Mouse (Mus musculus) G1E (cell line): ENCODE results near the gene Abcg1. TPM values are rescaled to one million over a fixed set of nuclear protein-coding genes. Genes with fewer than 3 reads are reported as not detected.

Experiments
- ATAC-seq: 2 replicates; pipeline ENCODE4 v1.8.0; 2016; ENCODE audit warnings: mild to moderate bottlenecking; ENCODE audit not compliant: insufficient number of reproducible peaks, poor library complexity, low FRiP score, severe bottlenecking; ENCODE audit errors: extremely low read depth
- DNase-seq: peaks from one replicate; pipeline ENCODE4 v3.0.0; 2012; ENCODE audit warnings: low spot score
- H3K27me3 ChIP-seq: 2 replicates; pipeline ENCODE4 v1.6.1; 2012; ENCODE audit warnings: mild to moderate bottlenecking, low read length, inconsistent platforms; ENCODE audit not compliant: insufficient read depth
- H3K36me3 ChIP-seq: replicated peaks from 2 replicates; pipeline ENCODE3; 2012; ENCODE audit warnings: mild to moderate bottlenecking, inconsistent platforms
- H3K4me1 ChIP-seq: 2 replicates; pipeline ENCODE4 v1.6.1; 2012; ENCODE audit warnings: low read depth, low read length, inconsistent platforms, mixed read lengths; ENCODE audit not compliant: insufficient read depth
- H3K4me3 ChIP-seq: 2 replicates; pipeline ENCODE4 v1.5.1; 2012; ENCODE audit warnings: low read depth, mild to moderate bottlenecking, inconsistent platforms, low read length, moderate library complexity, mixed read lengths
- H3K9me3 ChIP-seq: replicated peaks from 2 replicates; pipeline ENCODE4 v1.6.1; 2012; ENCODE audit warnings: inconsistent platforms
- CTCF ChIP-seq: IDR thresholded peaks from 2 replicates; pipeline ENCODE4 v1.5.1; 2012; ENCODE audit warnings: low read depth, low read length, inconsistent platforms, mixed read lengths
- GATA1 ChIP-seq: IDR thresholded peaks from 2 replicates; pipeline ENCODE4 v1.6.1; 2012; ENCODE audit warnings: borderline replicate concordance, low read length, inconsistent platforms, mixed read lengths
- GATA2 ChIP-seq: IDR thresholded peaks from 2 replicates; pipeline ENCODE4 v1.6.1; 2012; ENCODE audit warnings: low read depth, low read length, inconsistent platforms, borderline replicate concordance
- POLR2AphosphoS5 ChIP-seq: IDR thresholded peaks from 2 replicates; pipeline ENCODE4 v1.6.1; 2012; ENCODE audit warnings: low read depth, low read length, inconsistent platforms; ENCODE audit not compliant: insufficient replicate concordance
- TAL1 ChIP-seq: conservative IDR thresholded peaks from 2 replicates; pipeline ENCODE4 v1.6.1; 2012; ENCODE audit warnings: low read depth, low read length, inconsistent platforms, mixed read lengths
- polyA plus RNA-seq: library from polyadenylated mRNA; stranded (reverse); fragments of >175 nt; gene quantifications from 2 replicates; pipeline ENCODE4 v1.2.3, GENCODE M21; 2012
- total RNA-seq, 2 experiments: library from RNA; stranded (forward) in 1 of 2; stranded (reverse) in 1 of 2; fragments of 200-1000 nt in 1 of 2; fragments of >200 nt in 1 of 2; fragmentation: Nextera tagmentation in 1 of 2; gene quantifications; 2 replicates each; pipeline ENCODE4 v1.2.3; 2014 to 2017

The Abcg1 gene
- total and polyA plus RNA-seq, 3 experiments, result 0.05 TPM; not detected in 2

- H3K27me3 ChIP-seq, result no peaks in the 10 kb centered on the region
- H3K4me1 ChIP-seq, result no peaks in the 10 kb centered on the region
- H3K4me3 ChIP-seq, result no peak overlapping the region
- no peaks in the 10 kb centered on the region for H3K36me3 ChIP-seq
- no peak for TF ChIP-seq GATA2
- TF ChIP-seq TAL1, result no peak
- no peak for TF ChIP-seq POLR2AphosphoS5
- TF ChIP-seq GATA1, result no peak
- no peak for TF ChIP-seq CTCF
- no peak for DNase-seq
- no peak for ATAC-seq
- peaks cover 88% of the 10 kb centered on the region for H3K9me3 ChIP-seq
These were observed 11.6 kb downstream of the Abcg1 start for GRCm38 (mm10) chr17:31069121-31069520.

DNA sequence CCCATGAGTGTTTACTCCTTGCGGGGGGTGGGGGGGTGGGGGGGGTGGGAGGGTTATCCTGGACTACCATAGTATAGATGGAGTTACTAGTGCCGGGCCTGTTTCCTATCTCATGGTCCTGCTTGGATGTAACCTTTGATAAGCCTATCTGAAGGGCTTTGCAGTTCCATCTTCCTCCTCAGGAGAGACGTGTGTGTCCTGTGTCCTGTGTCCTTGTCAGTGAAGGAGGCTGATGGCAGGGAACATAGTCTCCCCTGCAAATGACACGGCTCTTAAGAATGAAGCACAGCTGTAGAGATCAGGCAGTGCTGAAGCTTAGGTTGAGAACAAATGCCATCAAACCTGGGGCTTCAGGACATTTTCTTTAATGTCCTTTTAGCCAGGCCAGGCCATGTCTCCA is 12.4 kb downstream of the Abcg1 start:
- ATAC-seq (no peak), DNase-seq (no peak)
- Histone ChIP-seq H3K36me3 (no peaks in the 10 kb centered on the region), H3K4me3 (no peak overlapping the region), H3K4me1 (no peaks in the 10 kb centered on the region), H3K27me3 (no peaks in the 10 kb centered on the region), H3K9me3 (peaks cover 85% of the 10 kb centered on the region)
- TF ChIP-seq CTCF (no peak), POLR2AphosphoS5 (no peak), TAL1 (no peak), GATA1 (no peak), GATA2 (no peak)

DNA sequence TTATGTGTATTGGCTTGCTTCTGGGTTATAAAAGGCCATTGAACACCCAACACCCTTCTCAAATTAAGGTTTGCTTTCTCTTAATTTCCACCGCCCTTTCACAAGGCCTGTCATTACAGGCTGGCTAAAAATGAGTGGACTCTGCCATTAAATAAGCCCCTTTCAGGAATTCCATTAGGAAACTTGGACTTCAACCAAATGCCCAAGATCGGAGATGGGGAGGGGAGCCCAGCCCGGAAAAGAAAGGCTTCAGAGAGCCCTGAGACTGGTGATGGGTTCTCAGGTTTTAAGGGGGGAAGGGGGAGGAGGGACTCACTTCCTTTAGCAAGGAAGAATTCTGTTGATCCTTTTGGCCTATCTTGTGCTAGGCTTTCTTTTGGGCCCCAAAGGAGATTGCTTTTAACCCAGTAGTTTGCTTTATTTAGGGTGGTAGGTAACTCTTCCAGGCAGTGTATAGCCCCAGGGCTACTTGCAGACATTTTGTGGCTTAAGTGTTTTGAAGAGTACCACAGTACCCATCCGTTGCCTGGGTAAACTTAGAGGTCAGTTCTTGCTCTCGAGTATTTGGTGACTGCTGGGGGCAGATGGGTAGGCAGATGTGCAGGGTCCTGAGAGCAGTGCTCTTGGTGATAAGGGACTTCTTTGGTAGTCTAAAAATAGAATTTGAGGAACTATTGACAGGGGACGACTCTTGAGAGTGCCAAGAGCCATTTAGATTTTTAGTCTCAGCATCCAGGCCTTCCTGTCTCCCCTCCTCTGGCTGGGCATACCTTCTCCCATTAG is 13.1 kb downstream of the Abcg1 start:
- no peak for ATAC-seq
- no peak for DNase-seq
- peaks cover 84% of the 10 kb centered on the region for H3K9me3 ChIP-seq
- no peak overlapping the region for H3K4me3 ChIP-seq
- no peaks in the 10 kb centered on the region for H3K4me1 ChIP-seq
- H3K36me3 ChIP-seq, result no peaks in the 10 kb centered on the region
- no peaks in the 10 kb centered on the region for H3K27me3 ChIP-seq
- TF ChIP-seq CTCF (no peak), GATA1 (no peak), POLR2AphosphoS5 (no peak), GATA2 (no peak), TAL1 (no peak)

- TF ChIP-seq POLR2AphosphoS5, result no peak
- Histone ChIP-seq H3K27me3 (no peaks in the 10 kb centered on the region), H3K4me3 (no peak overlapping the region), H3K36me3 (no peaks in the 10 kb centered on the region), H3K4me1 (no peaks in the 10 kb centered on the region), H3K9me3 (peaks cover 81% of the 10 kb centered on the region)
- ATAC-seq (no peak), DNase-seq (no peak)
These were observed 14.2 kb downstream of the Abcg1 start for GRCm38 (mm10) chr17:31071421-31072301.

GRCm38 (mm10) chr17:31072872-31073271 is 15.4 kb downstream of the Abcg1 start:
- TF ChIP-seq GATA2 (no peak), TAL1 (no peak), GATA1 (no peak), POLR2AphosphoS5 (no peak), CTCF (no peak)
- no peaks in the 10 kb centered on the region for H3K36me3 ChIP-seq
- no peaks in the 10 kb centered on the region for H3K27me3 ChIP-seq
- ATAC-seq (no peak), DNase-seq (no peak)
- H3K4me3 ChIP-seq, result no peak overlapping the region
- peaks cover 78% of the 10 kb centered on the region for H3K9me3 ChIP-seq
- no peaks in the 10 kb centered on the region for H3K4me1 ChIP-seq

GRCm38 (mm10) chr17:31073273-31074052 is 16.0 kb downstream of the Abcg1 start:
- TF ChIP-seq CTCF (no peak), TAL1 (no peak), GATA1 (no peak), GATA2 (no peak), POLR2AphosphoS5 (no peak)
- DNase-seq, result no peak
- H3K9me3 ChIP-seq, result peaks cover 78% of the 10 kb centered on the region
- no peaks in the 10 kb centered on the region for H3K4me1 ChIP-seq
- H3K36me3 ChIP-seq, result no peaks in the 10 kb centered on the region
- no peak for ATAC-seq
- no peak overlapping the region; the same call in 1 of the 2 replicates for H3K4me3 ChIP-seq
- H3K27me3 ChIP-seq, result no peaks in the 10 kb centered on the region
